Mouse (Mus musculus): ENCODE data around the gene Sf3a2. TPM values are rescaled to one million over a fixed set of nuclear protein-coding genes. Genes with fewer than 3 reads are reported as not detected.

Sf3a2 gene
- total and polyA plus RNA-seq, 3 experiments = 50.4 to 210 TPM; not detected in 1

DNA sequence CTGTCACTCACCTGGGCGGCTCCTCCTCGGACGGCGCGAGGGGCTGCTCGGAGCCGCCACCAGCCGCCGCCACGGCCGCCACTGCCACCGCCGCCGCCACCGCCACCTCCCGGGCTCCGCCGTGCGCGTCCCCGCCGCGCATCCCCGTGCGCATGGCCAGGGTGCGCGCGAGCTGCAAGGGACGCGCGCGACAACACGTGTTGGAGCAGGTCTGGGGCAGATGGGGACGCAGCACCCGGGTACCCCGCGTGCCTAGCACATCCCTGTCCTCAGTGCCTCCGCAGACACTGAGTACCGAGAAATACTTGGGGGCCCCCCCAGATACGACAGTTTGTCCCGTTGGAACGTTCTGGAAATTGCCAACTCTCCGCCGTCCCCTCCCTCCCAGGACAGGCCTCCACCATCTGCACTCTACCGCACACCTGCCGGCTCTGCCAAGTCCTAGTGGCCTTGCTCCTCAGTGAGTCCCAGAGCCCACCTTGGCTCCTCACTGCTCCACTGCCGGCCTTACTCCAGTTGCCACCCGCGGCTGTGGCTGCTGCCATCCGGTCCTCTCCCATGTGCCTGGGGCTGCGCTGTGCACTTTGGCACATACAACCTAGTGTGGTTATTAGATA lies 46.0 kb downstream of the Sf3a2 start, which contains the start of gene Lingo3:
Gene Lingo3 (minus strand): TSS at position 109 of the 617 bp plus-strand sequence.
- DNase-seq (ENCODE audit: low read depth, low spot score) = no peak
- H3K27me3 ChIP-seq (ENCODE audit: control insufficient read depth in 1 of 2, insufficient read depth in 2 of 2, low read length in 2 of 2) = no peaks in the 10 kb centered on the region

GRCm38 (mm10) chr10:80845055-80845693 lies 47.2 kb downstream of the Sf3a2 start:
- Histone ChIP-seq H3K4me1 (ENCODE audit: control insufficient read depth in 1 of 2, insufficient read depth in 2 of 2, low read length in 2 of 2) (peaks cover 0 to 9% of the 10 kb centered on the region in 2 experiments; a peak in 2 of 4 replicates), H3K36me3 (ENCODE audit: control insufficient read depth in 1 of 2, insufficient read depth in 2 of 2, low read length in 2 of 2) (no peaks in the 10 kb centered on the region), H3K4me3 (ENCODE audit: control insufficient read depth in 1 of 2, insufficient read depth in 1 of 2, low read depth in 2 of 2, low read length in 2 of 2) (no peak overlapping the region), H3K27me3 (ENCODE audit: control insufficient read depth in 1 of 2, insufficient read depth in 2 of 2, low read length in 2 of 2) (no peaks in the 10 kb centered on the region), H3K79me2 (ENCODE audit: control insufficient read depth, insufficient read depth, low read length, poor library complexity) (no peaks in the 10 kb centered on the region), H3K9me3 (replicated peaks; ENCODE audit: insufficient read depth, low read length) (no peaks in the 10 kb centered on the region), H3K9ac (ENCODE audit: control insufficient read depth, low read depth, low read length, poor library complexity, severe bottlenecking) (no peak overlapping the region), H3K27ac (ENCODE audit: control insufficient read depth, low read depth, low read length) (no peak overlapping the region)
- DNase-seq (ENCODE audit: low read depth, low spot score) = no peak
- no peak for TF ChIP-seq UBTF (IDR thresholded peaks at IDR 0.05; ENCODE audit: borderline replicate concordance, insufficient read depth, low read depth, low read length)
- no peak for TF ChIP-seq RCOR1 (IDR thresholded peaks at IDR 0.05; ENCODE audit: low read depth, low read length)
- no peak for TF ChIP-seq MEF2A (IDR thresholded peaks at IDR 0.05; ENCODE audit: extremely low read depth, insufficient replicate concordance, low read depth, low read length, poor library complexity, severe bottlenecking)
- TF ChIP-seq MAX (IDR thresholded peaks at IDR 0.05; ENCODE audit: low read length) = no peak
- TF ChIP-seq MXI1 (IDR thresholded peaks at IDR 0.05; ENCODE audit: low read depth, low read length) = no peak
- TF ChIP-seq CHD2 (IDR thresholded peaks at IDR 0.05; ENCODE audit: low read length) = no peak
- TF ChIP-seq BHLHE40 (IDR thresholded peaks at IDR 0.05; ENCODE audit: borderline replicate concordance, low read depth, low read length) = no peak
- no peak for TF ChIP-seq RAD21 (IDR thresholded peaks at IDR 0.05; ENCODE audit: low read depth, low read length)
- TF ChIP-seq SMC3 (IDR thresholded peaks at IDR 0.05; ENCODE audit: low read depth, low read length) = no peak
- TF ChIP-seq CTCF (IDR thresholded peaks at IDR 0.05 in 2 of 3, conservative IDR thresholded peaks at IDR 0.05 in 1 of 3; ENCODE audit: control insufficient read depth in 1 of 3, insufficient read depth in 1 of 3, low read depth in 2 of 3, low read length in 3 of 3, poor library complexity in 1 of 3, severe bottlenecking in 1 of 3) = no peak
- TF ChIP-seq ETS1 (IDR thresholded peaks at IDR 0.05; ENCODE audit: low read depth, low read length) = no peak
- no peak for TF ChIP-seq TAL1 (IDR thresholded peaks at IDR 0.05; ENCODE audit: low read length)

More for the DNA sequence above, 46.0 kb downstream of the Sf3a2 start, which contains the start of gene Lingo3:
- H3K27ac ChIP-seq (ENCODE audit: control insufficient read depth, low read depth, low read length) = no peak within 1 kb of the TSS
- no peaks in the 10 kb centered on the region for H3K36me3 ChIP-seq (ENCODE audit: control insufficient read depth in 1 of 2, insufficient read depth in 2 of 2, low read length in 2 of 2)
- peaks cover 0 to 7% of the 10 kb centered on the region in 2 experiments; a peak in 2 of 4 replicates for H3K4me1 ChIP-seq (ENCODE audit: control insufficient read depth in 1 of 2, insufficient read depth in 2 of 2, low read length in 2 of 2)
- no peak within 1 kb of the TSS for H3K4me3 ChIP-seq (ENCODE audit: control insufficient read depth in 1 of 2, insufficient read depth in 1 of 2, low read depth in 2 of 2, low read length in 2 of 2)
- no peaks in the 10 kb centered on the region for H3K79me2 ChIP-seq (ENCODE audit: control insufficient read depth, insufficient read depth, low read length, poor library complexity)
- no peaks in the 10 kb centered on the region for H3K9me3 ChIP-seq (replicated peaks; ENCODE audit: insufficient read depth, low read length)
- H3K9ac ChIP-seq (ENCODE audit: control insufficient read depth, low read depth, low read length, poor library complexity, severe bottlenecking) = no peak within 1 kb of the TSS
- no peak for TF ChIP-seq RCOR1 (IDR thresholded peaks at IDR 0.05; ENCODE audit: low read depth, low read length)
- no peak for TF ChIP-seq SMC3 (IDR thresholded peaks at IDR 0.05; ENCODE audit: low read depth, low read length)
- no peak for TF ChIP-seq TBP (IDR thresholded peaks at IDR 0.05; ENCODE audit: low read depth, low read length)
- no peak for TF ChIP-seq POLR2A (IDR thresholded peaks at IDR 0.05; ENCODE audit: control insufficient read depth in 1 of 2, insufficient read depth in 1 of 2, low read depth in 1 of 2, low read length in 2 of 2, poor library complexity in 1 of 2)
- no peak for TF ChIP-seq NRF1 (IDR thresholded peaks at IDR 0.05; ENCODE audit: insufficient read depth, low read depth, low read length, poor library complexity, severe bottlenecking)
- TF ChIP-seq ETS1 (IDR thresholded peaks at IDR 0.05; ENCODE audit: low read depth, low read length) = no peak
- TF ChIP-seq TAL1 (IDR thresholded peaks at IDR 0.05; ENCODE audit: low read length) = no peak
- TF ChIP-seq NELFE (IDR thresholded peaks at IDR 0.05; ENCODE audit: low read depth, low read length) = no peak
- TF ChIP-seq CTCF (IDR thresholded peaks at IDR 0.05 in 2 of 3, conservative IDR thresholded peaks at IDR 0.05 in 1 of 3; ENCODE audit: control insufficient read depth in 1 of 3, insufficient read depth in 1 of 3, low read depth in 2 of 3, low read length in 3 of 3, poor library complexity in 1 of 3, severe bottlenecking in 1 of 3) = no peak
- TF ChIP-seq CHD1 (IDR thresholded peaks at IDR 0.05; ENCODE audit: low read depth, low read length) = no peak
- TF ChIP-seq USF2 (IDR thresholded peaks at IDR 0.05; ENCODE audit: borderline replicate concordance in 1 of 2, insufficient read depth in 1 of 2, low read depth in 1 of 2, low read length in 2 of 2) = no peak
- no peak for TF ChIP-seq EP300 (IDR thresholded peaks at IDR 0.05; ENCODE audit: low read depth in 1 of 2, low read length in 2 of 2)
- no peak for TF ChIP-seq ZC3H11A (IDR thresholded peaks at IDR 0.05; ENCODE audit: low read depth, low read length)
- TF ChIP-seq GATA1 (IDR thresholded peaks at IDR 0.05; ENCODE audit: low read depth, low read length) = no peak
- TF ChIP-seq ELF1 (IDR thresholded peaks at IDR 0.05; ENCODE audit: low read depth, low read length) = no peak
- TF ChIP-seq ZNF384 (IDR thresholded peaks at IDR 0.05; ENCODE audit: low read depth, low read length) = no peak
- no peak for TF ChIP-seq SIN3A (IDR thresholded peaks at IDR 0.05; ENCODE audit: low read length)
- no peak for TF ChIP-seq RAD21 (IDR thresholded peaks at IDR 0.05; ENCODE audit: low read depth, low read length)

Measured in MEL (cell line).